Mouse (Mus musculus) hindbrain, postnatal 0 days (tissue): ENCODE data around the gene Pah. TPM values are rescaled to one million over a fixed set of nuclear protein-coding genes. Genes with fewer than 3 reads are reported as not detected.

Experiments used
- ATAC-seq: fragments of 200-750 bp; cut with Nextera tagmentation; 2 replicates; pipeline ENCODE4 v1.8.0; 2017; ENCODE audit warnings: mild to moderate bottlenecking, moderate TSS enrichment, moderate library complexity
- DNase-seq: peaks from one replicate; pipeline ENCODE4 v3.0.0-alpha.2; 2015; ENCODE audit warnings: low spot score
- H3K27ac ChIP-seq: fragments of 300-500 bp; sonication (generic); 2 replicates; pipeline ENCODE4 v1.5.1; 2014; ENCODE audit warnings: mild to moderate bottlenecking
- H3K27me3 ChIP-seq: fragments of 300-500 bp; sonication (generic); 2 replicates; pipeline ENCODE4 v1.6.1; 2014; ENCODE audit warnings: low read length, mixed read lengths; ENCODE audit not compliant: insufficient read depth
- H3K36me3 ChIP-seq: fragments of 300-500 bp; sonication (generic); 2 replicates; pipeline ENCODE4 v1.6.1; 2014; ENCODE audit warnings: low read length, mixed read lengths; ENCODE audit not compliant: insufficient read depth
- H3K4me1 ChIP-seq: fragments of 300-500 bp; sonication (generic); 2 replicates; pipeline ENCODE4 v1.6.1; 2014; ENCODE audit warnings: antibody characterized with exemption, low read length, mixed read lengths; ENCODE audit not compliant: insufficient read depth
- H3K4me2 ChIP-seq: fragments of 300-500 bp; sonication (generic); 2 replicates; pipeline ENCODE4 v1.6.1; 2014; ENCODE audit warnings: low read depth, mild to moderate bottlenecking, low read length, moderate library complexity, mixed read lengths
- H3K4me3 ChIP-seq: fragments of 300-500 bp; sonication (generic); 2 replicates; pipeline ENCODE4 v1.5.1; 2014; ENCODE audit warnings: low read length
- H3K9ac ChIP-seq: fragments of 300-500 bp; sonication (generic); replicated peaks from 2 replicates; pipeline ENCODE4 v1.6.1; 2014; ENCODE audit warnings: mild to moderate bottlenecking, low read length, moderate library complexity, mixed read lengths
- H3K9me3 ChIP-seq: fragments of 300-500 bp; sonication (generic); 2 replicates; pipeline ENCODE4 v1.6.1; 2016; ENCODE audit warnings: low read length, mixed read lengths
- CTCF ChIP-seq: IDR thresholded peaks from 2 replicates; pipeline ENCODE4 v1.5.1; 2016; ENCODE audit warnings: antibody characterized with exemption, control low read depth, low read depth
- WGBS: fragments of 180-500 bp; shearing (Covaris S2); extraction: QIAGEN DNeasy Blood & Tissue Kit; methylation state at CpG from one replicate; pipeline ENCODE4 v1.1.7; 2014; 5-methylcytosine and 5-hydroxymethylcytosine counted together
- polyA plus RNA-seq: library from polyadenylated mRNA; unstranded; fragments of >200 nt; fragmentation: Nextera tagmentation; extraction: Ambion mirVana; gene quantifications from 2 replicates; pipeline ENCODE4 v1.2.1, GENCODE M21; 2015
- total RNA-seq: library from RNA; depleted of rRNA; stranded (reverse); fragments of >200 nt; gene quantifications from 2 replicates; pipeline ENCODE4 v1.2.3, GENCODE M21; 2014; rRNA removed

Pah gene
- total and polyA plus RNA-seq, 2 experiments from 2014 or later, result 0.10 to 0.37 TPM

DNA sequence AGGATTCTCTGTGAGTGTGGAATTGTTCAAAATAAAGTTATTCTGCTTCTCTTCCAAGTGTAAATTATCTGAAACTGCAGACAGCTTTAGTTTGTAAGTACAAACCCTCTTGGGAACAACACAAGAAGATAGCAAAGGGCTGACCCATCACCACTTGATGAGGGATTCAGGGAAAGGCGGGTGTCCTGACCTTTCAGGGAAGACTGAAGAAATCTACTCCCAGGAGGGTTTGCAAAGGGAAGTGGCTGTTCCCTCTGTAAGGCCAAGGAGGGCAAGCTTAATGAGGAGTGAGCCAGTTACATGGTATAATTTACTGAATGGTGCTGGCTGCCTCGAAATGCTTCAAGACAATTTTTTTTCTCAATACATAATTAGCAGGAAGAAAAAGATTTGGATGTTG, 72.3 kb downstream of the Pah start:
- ATAC-seq (no peak), DNase-seq (no peak)
- 57% methylated on average over 2 of the region's 2 CpGs for WGBS

DNA sequence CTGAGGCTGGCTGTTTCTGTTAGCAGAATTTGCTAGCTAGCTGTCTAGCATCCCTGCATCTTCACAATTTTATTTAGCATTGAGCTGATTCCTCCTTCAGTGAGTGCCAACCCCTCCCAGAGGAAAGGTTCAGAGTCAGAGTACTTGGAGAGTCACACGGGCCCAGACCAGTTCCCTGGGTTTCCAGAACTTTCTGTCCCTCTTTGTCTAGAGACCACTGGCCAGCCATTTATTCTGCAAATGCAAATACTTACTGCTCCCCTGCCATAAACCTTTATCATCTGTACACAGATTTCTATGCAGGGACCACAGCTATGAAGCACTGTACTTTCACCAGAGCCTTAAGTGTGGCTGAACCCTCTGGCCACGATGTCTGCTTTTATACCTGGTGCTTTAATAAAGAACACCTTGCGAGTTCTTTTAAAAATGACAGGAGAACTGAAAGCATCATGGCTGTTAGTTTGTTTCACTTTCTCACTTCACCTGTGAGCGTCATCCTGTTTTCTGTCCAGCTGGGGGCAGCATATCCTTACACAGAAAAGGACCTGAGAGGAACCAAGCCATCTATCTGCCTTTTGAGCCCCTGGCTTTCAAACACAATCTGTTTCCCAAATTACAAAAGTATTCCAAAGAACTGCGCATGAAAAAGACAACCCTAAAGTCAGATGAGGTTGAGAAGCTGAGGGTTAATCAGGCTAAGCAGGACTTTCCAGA, 74.9 kb downstream of the Pah start:
- H3K4me2 ChIP-seq, result peak overlapping the region; percentile 18; the same call in 1 of the 2 replicates
- no peaks in the 10 kb centered on the region for H3K4me1 ChIP-seq
- no peak overlapping the region for H3K9ac ChIP-seq
- no peaks in the 10 kb centered on the region for H3K36me3 ChIP-seq
- no peak overlapping the region for H3K4me3 ChIP-seq
- ATAC-seq (peak; percentile 47; the same call in 1 of the 2 replicates), DNase-seq (peak; percentile 80)
- H3K9me3 ChIP-seq, result no peaks in the 10 kb centered on the region
- no peak overlapping the region for H3K27ac ChIP-seq
- H3K27me3 ChIP-seq, result no peaks in the 10 kb centered on the region
- peak; percentile 84 for TF ChIP-seq CTCF
- 40% methylated on average over 5 of the region's 5 CpGs for WGBS

More for the DNA sequence above, 72.3 kb downstream of the Pah start:
- no peak overlapping the region for H3K9ac ChIP-seq
- TF ChIP-seq CTCF, result no peak
- H3K4me1 ChIP-seq, result no peaks in the 10 kb centered on the region
- H3K27me3 ChIP-seq, result no peaks in the 10 kb centered on the region
- no peak overlapping the region for H3K4me2 ChIP-seq
- H3K4me3 ChIP-seq, result no peak overlapping the region
- H3K36me3 ChIP-seq, result no peaks in the 10 kb centered on the region
- H3K9me3 ChIP-seq, result no peaks in the 10 kb centered on the region
- no peak overlapping the region for H3K27ac ChIP-seq

DNA sequence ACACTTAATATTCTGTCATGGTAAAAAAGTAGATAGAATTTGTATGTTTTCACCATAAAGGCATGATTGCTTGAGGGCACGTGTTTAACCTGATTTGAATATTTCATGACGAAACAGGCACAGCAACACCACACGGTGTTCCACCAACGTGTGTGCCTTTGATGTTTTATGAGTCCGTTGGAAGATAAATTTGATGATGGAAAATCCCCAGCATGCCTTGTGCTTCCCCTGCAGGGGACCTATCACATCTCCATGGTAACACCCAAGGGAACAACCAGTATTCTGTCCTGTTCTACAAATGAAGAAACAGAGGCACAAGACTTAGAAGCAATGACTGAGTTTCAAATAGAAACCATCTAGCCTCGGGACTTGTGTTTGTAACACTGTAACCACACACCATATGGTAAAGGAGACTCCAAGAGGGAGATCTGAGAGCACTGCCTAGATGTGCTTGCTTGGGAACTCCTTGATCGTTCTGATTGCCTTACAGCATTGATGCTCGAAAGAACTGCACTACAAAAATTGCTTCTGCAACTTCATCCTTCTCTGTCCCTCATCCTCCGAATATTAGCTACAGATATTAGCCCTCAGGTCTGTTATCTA, 75.6 kb downstream of the Pah start:
- Histone ChIP-seq H3K9ac (no peak overlapping the region), H3K9me3 (no peaks in the 10 kb centered on the region), H3K27ac (no peak overlapping the region), H3K27me3 (no peaks in the 10 kb centered on the region), H3K4me2 (peak overlapping the region; percentile 18; the same call in 1 of the 2 replicates), H3K4me1 (no peaks in the 10 kb centered on the region), H3K4me3 (no peak overlapping the region), H3K36me3 (no peaks in the 10 kb centered on the region)
- peak; percentile 17 for DNase-seq
- no peak for TF ChIP-seq CTCF
- 43% methylated on average over 9 of the region's 9 CpGs for WGBS
- 0 out of 2 replicates have a peak, but pooled peaks have one; percentile 49 for ATAC-seq

DNA sequence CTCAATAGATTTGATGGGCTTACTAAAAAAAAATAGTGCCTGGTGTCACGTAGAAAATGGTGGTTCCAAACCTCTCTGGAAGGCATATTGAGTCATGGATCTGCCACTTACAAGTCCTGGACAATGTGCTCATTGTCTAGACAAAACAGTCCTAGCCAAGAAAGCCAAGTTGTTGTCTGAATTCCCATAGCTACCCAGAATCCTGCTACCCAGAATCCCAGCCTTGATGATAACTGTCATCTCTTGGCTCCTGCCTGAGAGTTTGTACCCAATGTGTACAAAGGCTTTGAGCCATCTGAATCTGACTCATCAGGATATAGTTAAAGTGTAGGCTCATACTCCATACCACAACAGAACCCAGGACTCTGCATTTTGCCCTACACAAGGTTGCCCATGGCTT, 80.6 kb downstream of the Pah start:
- Histone ChIP-seq H3K27me3 (no peaks in the 10 kb centered on the region), H3K9ac (no peak overlapping the region)

DNA sequence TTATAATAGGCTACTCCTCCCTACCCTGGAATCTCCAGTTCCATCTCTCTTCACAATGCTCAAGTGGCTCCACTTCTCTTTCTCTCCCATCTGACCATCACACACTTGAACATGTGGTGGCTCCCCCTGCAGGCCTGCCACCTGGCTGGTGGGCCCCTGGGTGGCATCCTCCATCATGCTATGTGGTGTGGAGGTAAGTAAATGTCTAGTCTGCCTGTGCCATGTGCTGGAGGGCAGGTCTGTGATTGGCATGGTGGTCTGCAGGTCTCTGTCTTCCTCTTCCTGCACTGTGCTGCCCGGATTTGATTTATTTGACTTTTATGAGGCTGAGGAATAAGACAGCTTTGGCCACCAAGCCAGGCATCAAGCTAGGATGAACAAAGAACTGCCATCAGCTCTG, 103.6 kb downstream of the Pah start:
- no peaks in the 10 kb centered on the region for H3K4me1 ChIP-seq
- no peak overlapping the region for H3K9ac ChIP-seq
- no peak overlapping the region for H3K27ac ChIP-seq
- H3K9me3 ChIP-seq, result no peaks in the 10 kb centered on the region
- no peak for ATAC-seq
- no peak overlapping the region for H3K4me3 ChIP-seq
- WGBS, result 89% methylated on average over 1 of the region's 1 CpGs
- no peak overlapping the region for H3K4me2 ChIP-seq
- no peak for TF ChIP-seq CTCF
- no peaks in the 10 kb centered on the region for H3K36me3 ChIP-seq
- H3K27me3 ChIP-seq, result no peaks in the 10 kb centered on the region
- DNase-seq, result no peak

More for the DNA sequence above, 80.6 kb downstream of the Pah start:
- H3K4me3 ChIP-seq, result no peak overlapping the region
- no peak overlapping the region for H3K27ac ChIP-seq
- H3K4me2 ChIP-seq, result no peak overlapping the region
- no peak for ATAC-seq
- no peaks in the 10 kb centered on the region for H3K36me3 ChIP-seq
- TF ChIP-seq CTCF, result no peak
- WGBS, result 33% methylated on average over 1 of the region's 1 CpGs
- H3K9me3 ChIP-seq, result no peaks in the 10 kb centered on the region
- no peaks in the 10 kb centered on the region for H3K4me1 ChIP-seq
- DNase-seq, result no peak

Other genes starting within 250 kb of the Pah start
- gene Ascl1, start 28.1 kb upstream of the Pah start, total RNA-seq, result 19.4 and 23.9 TPM in 2 replicates
- 4.6 and 4.7 TPM in 2 replicates for gene Ascl1, start 28.1 kb upstream of the Pah start, polyA plus RNA-seq